ENCODE assay signal across 35 mouse cellular contexts in the genomic region with DNA sequence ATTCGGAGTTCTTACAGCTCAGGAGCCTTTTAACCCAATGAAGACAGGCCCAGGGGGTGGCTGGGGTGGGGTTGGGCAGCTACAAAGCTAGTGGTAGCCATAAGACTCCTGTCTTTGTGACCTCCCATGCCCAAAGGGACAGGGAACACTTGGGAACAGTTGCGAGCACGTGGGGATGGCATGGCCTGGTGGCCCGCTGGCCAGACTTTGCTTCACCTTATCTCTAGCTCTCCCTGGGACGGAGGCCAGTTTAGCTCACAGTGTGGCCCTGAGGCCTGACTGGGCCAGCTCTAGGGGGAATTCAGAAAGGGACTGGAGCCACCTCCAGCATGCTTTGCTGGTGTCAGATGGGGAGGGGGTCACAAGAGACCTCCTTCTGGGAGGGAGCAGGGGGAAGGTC. TPM values are rescaled to one million over a fixed set of nuclear protein-coding genes. Genes with fewer than 3 reads are reported as not detected.
DNase-seq lines count a peak whose midpoint lies in the region; ATAC-seq and TF ChIP-seq lines count a peak whose summit lies in the region.
"Had no signal": no experiment of that assay in that cellular context is flagged by ENCODE, and none has a peak within 500 bp of the region (broad histone marks: within the 10 kb centered on the region; RNA-seq: fewer than 3 reads in every experiment).

No protein-coding gene starts in this region.

- peaks cover 19% of the 10 kb centered on the region for H3K27me3 ChIP-seq in forebrain, embryonic 11.5 days (ENCODE audit: control insufficient read depth, insufficient read depth, low read length)
- H3K27me3 ChIP-seq: hindbrain, embryonic 15.5 days; midbrain, embryonic 15.5 days had no signal

- peaks cover 4% of the 10 kb centered on the region; the same call in 1 of the 2 replicates for H3K4me1 ChIP-seq in forebrain, embryonic 11.5 days (replicated peaks; ENCODE audit: control insufficient read depth, insufficient read depth, low read length)

- H3K9me3 ChIP-seq in forebrain, embryonic 11.5 days (ENCODE audit: control insufficient read depth, low read length): no peaks in the 10 kb centered on the region
- H3K9me3 ChIP-seq: embryonic facial prominence, embryonic 13.5 days; forebrain, embryonic 10.5 days; hindbrain, embryonic 10.5 days; hindbrain, embryonic 15.5 days; liver, embryonic 13.5 days; midbrain, embryonic 15.5 days; neural tube, embryonic 15.5 days had no signal

- no peak overlapping the region for H3K9ac ChIP-seq in forebrain, embryonic 11.5 days (ENCODE audit: low read length)
- H3K9ac ChIP-seq: embryonic facial prominence, embryonic 13.5 days; hindbrain, embryonic 15.5 days; liver, embryonic 13.5 days; midbrain, embryonic 15.5 days; neural tube, embryonic 15.5 days had no signal

- H3K36me3 ChIP-seq in forebrain, embryonic 11.5 days (ENCODE audit: control insufficient read depth, insufficient read depth, low read length): peaks cover 3% of the 10 kb centered on the region; the same call in 1 of the 2 replicates
- H3K36me3 ChIP-seq: embryonic facial prominence, embryonic 13.5 days; liver, embryonic 13.5 days had no signal

- peak; percentile 21 for DNase-seq in cerebellum, adult 11-12 months
- peak; percentile 42 for DNase-seq in adrenal gland, postnatal 25 days
- DNase-seq in heart, adult 8-10 months (ENCODE audit: low spot score): peak; percentile 66
- peak; percentile 79 to 85 for DNase-seq in heart, postnatal 10 days
- no peak for DNase-seq in lung, postnatal 25 days (ENCODE audit: low spot score)
- DNase-seq in forebrain, embryonic 11.5 days (ENCODE audit: low spot score): no peak
- DNase-seq in left cerebral cortex, adult 2 months (ENCODE audit: extremely low spot score in 1 of 2, low spot score in 2 of 2): no peak
- DNase-seq: cerebellum, adult 11 months; cerebellum, adult 9-11 months; gastrocnemius, postnatal 10 days; kidney, adult 11 months; kidney, postnatal 14 days; layer of hippocampus, adult 9-11 months; liver, embryonic 13.5 days; lung, adult 2 months; lung, postnatal 10 days; retina, postnatal 1 day; right cerebral cortex, postnatal 14 days; thymus, postnatal 4 days had no signal

- no peak overlapping the region for H3K4me2 ChIP-seq in forebrain, embryonic 11.5 days (ENCODE audit: low read depth, low read length, severe bottlenecking)
- H3K4me2 ChIP-seq: embryonic facial prominence, embryonic 13.5 days; hindbrain, embryonic 15.5 days; liver, embryonic 13.5 days; midbrain, embryonic 15.5 days; neural tube, embryonic 15.5 days had no signal

- WGBS in forebrain, embryonic 11.5 days: 87% methylated on average over 5 of the region's 5 CpGs

- no peak overlapping the region for H3K4me3 ChIP-seq in forebrain, embryonic 11.5 days (ENCODE audit: low read depth, low read length)
- no peak overlapping the region for H3K4me3 ChIP-seq in left cerebral cortex, adult 2 months
- H3K4me3 ChIP-seq: embryonic facial prominence, embryonic 13.5 days; forebrain, embryonic 10.5 days; hindbrain, embryonic 10.5 days; hindbrain, embryonic 15.5 days; liver, embryonic 13.5 days; midbrain, embryonic 15.5 days; neural tube, embryonic 15.5 days had no signal

- TF ChIP-seq CTCF in left cerebral cortex, adult 2 months (IDR thresholded peaks at IDR 0.05): no peak

- no peak for ATAC-seq in cerebellum, adult (ENCODE audit: insufficient number of reproducible peaks, low FRiP score, low TSS enrichment)
- no peak for ATAC-seq in forebrain, embryonic 11.5 days (replicated peaks; ENCODE audit: low FRiP score)
- ATAC-seq: CD4-positive, CD25-positive, alpha-beta regulatory T cell, adult 4 months; forebrain, embryonic 16.5 days; inflammation-experienced regulatory T-cells, adult 6 months; midbrain, embryonic 15.5 days had no signal

- intact Hi-C loops in heart, postnatal 10 days (cut with DNase I): no loop called here
- intact Hi-C loops in left cerebral cortex, adult 2 months (cut with DNase I): no loop called here

- no peak overlapping the region for H3K27ac ChIP-seq in forebrain, embryonic 11.5 days (ENCODE audit: low read depth, low read length)
- H3K27ac ChIP-seq in left cerebral cortex, adult 2 months: no peak overlapping the region
- H3K27ac ChIP-seq: embryonic facial prominence, embryonic 13.5 days; forebrain, embryonic 10.5 days; hindbrain, embryonic 10.5 days; hindbrain, embryonic 15.5 days; liver, embryonic 13.5 days; midbrain, embryonic 15.5 days; neural tube, embryonic 15.5 days had no signal

RNA-seq across cellular contexts. Expression of a gene that starts 24.0 kb away (rescaled TPM):
- not detected in 2 replicates for total RNA-seq in adrenal gland, postnatal 25 days (2021)
- total RNA-seq in heart, adult 8-10 months (2022): not detected
- not detected for total RNA-seq in heart, postnatal 10 days (2021)
- not detected in 2 replicates for polyA plus RNA-seq in forebrain, embryonic 11.5 days (2014; fragmentation: Nextera tagmentation; extraction: Ambion mirVana)
- total RNA-seq in left cerebral cortex, adult 2 months (2021): under 1 TPM; 0.25 to 0.75 TPM
- total RNA-seq: common myeloid progenitor, adult 5-6 weeks had no signal
- polyA plus RNA-seq: CD4-positive, CD25-positive, alpha-beta regulatory T cell, adult 4 months; embryonic facial prominence, embryonic 13.5 days; forebrain, embryonic 10.5 days; forebrain, embryonic 16.5 days; gonadal fat pad, adult 2 months; hindbrain, embryonic 10.5 days; hindbrain, embryonic 15.5 days; inflammation-experienced regulatory T-cells, adult 6 months; kidney, embryonic 14.5 days; limb, embryonic 14.5 days; liver, embryonic 13.5 days; lung, adult 2 months; midbrain, embryonic 15.5 days; neural tube, embryonic 15.5 days; small intestine, adult 2 months; stomach, embryonic 14.5 days had no signal

RNA-seq across cellular contexts. Expression of a gene that starts 25.2 kb away (rescaled TPM):
- total RNA-seq in adrenal gland, postnatal 25 days (2021): 0.52 and 0.55 TPM in 2 replicates
- under 1 TPM; 0.11 to 0.41 (median 0.24) TPM for total RNA-seq in heart, adult 8-10 months (2022)
- total RNA-seq in heart, postnatal 10 days (2021): under 1 TPM; 0.40 to 0.48 TPM
- 3.5 TPM in 2 replicates for polyA plus RNA-seq in forebrain, embryonic 11.5 days (2014; fragmentation: Nextera tagmentation; extraction: Ambion mirVana)
- total RNA-seq in left cerebral cortex, adult 2 months (2021): 100 to 1,000 TPM; 136 to 148 TPM
- total RNA-seq: common myeloid progenitor, adult 5-6 weeks had no signal

RNA-seq across cellular contexts. Expression of a gene that starts 33.5 kb away (rescaled TPM):
- 0.61 and 1.4 TPM in 2 replicates for total RNA-seq in adrenal gland, postnatal 25 days (2021)
- total RNA-seq in heart, adult 8-10 months (2022): 1 to 10 TPM in 1 of 4 experiments, under 1 TPM in 3; 0.54 to 1.0 (median 0.88) TPM
- under 1 TPM in 1 of 2 experiments, not detected in 1; 0.26 TPM for total RNA-seq in heart, postnatal 10 days (2021)
- polyA plus RNA-seq in forebrain, embryonic 11.5 days (2014; fragmentation: Nextera tagmentation; extraction: Ambion mirVana): 0.28 and 0.52 TPM in 2 replicates
- 1 to 10 TPM; 5.2 to 5.8 TPM for total RNA-seq in left cerebral cortex, adult 2 months (2021)
- total RNA-seq: common myeloid progenitor, adult 5-6 weeks had no signal
- polyA plus RNA-seq: CD4-positive, CD25-positive, alpha-beta regulatory T cell, adult 4 months; inflammation-experienced regulatory T-cells, adult 6 months; liver, embryonic 13.5 days; small intestine, adult 2 months had no signal

RNA-seq across cellular contexts. Expression of a gene that starts 34.3 kb away (rescaled TPM):
- total RNA-seq in adrenal gland, postnatal 25 days (2021): 5.3 and 8.4 TPM in 2 replicates
- total RNA-seq in heart, adult 8-10 months (2022): 1 to 10 TPM; 1.7 to 2.2 (median 1.8) TPM
- total RNA-seq in heart, postnatal 10 days (2021): 1 to 10 TPM; 3.7 to 4.0 TPM
- polyA plus RNA-seq in forebrain, embryonic 11.5 days (2014; fragmentation: Nextera tagmentation; extraction: Ambion mirVana): 87.6 and 89.0 TPM in 2 replicates
- total RNA-seq in left cerebral cortex, adult 2 months (2021): 1 to 10 TPM; 4.2 to 5.0 TPM

Comparison
In these comparisons a context has a peak if more than half of its experiments do, and no peak if none do; other contexts are left out.
1. DNase-seq: peak in cerebellum, adult 11-12 months (single experiment), adrenal gland, postnatal 25 days (single experiment), heart, adult 8-10 months (single experiment) and heart, postnatal 10 days (2 of 2); none in lung, postnatal 25 days (single experiment), forebrain, embryonic 11.5 days (single experiment) and left cerebral cortex, adult 2 months (0 of 2).
2. RNA of a gene that starts 25.2 kb away (total RNA-seq): 136 to 148 TPM in left cerebral cortex, adult 2 months; 0.52 to 0.55 TPM in adrenal gland, postnatal 25 days, 0.40 to 0.48 TPM in heart, postnatal 10 days and 0.11 to 0.41 TPM in heart, adult 8-10 months; every median in the first group is over 10 times any median in the second.